Mouse (Mus musculus) adrenal gland, postnatal 4 days (tissue): ENCODE data around the gene Klhl10. TPM values are rescaled to one million over a fixed set of nuclear protein-coding genes. Genes with fewer than 3 reads are reported as not detected.

Experiments
- DNase-seq, 2 experiments: peaks; one replicate each; pipeline ENCODE4 v3.0.0; 2021 to 2022; ENCODE audit warnings: low spot score in 2 of 2, mixed read lengths in 2 of 2
- long read RNA-seq, 2 experiments: library from polyadenylated mRNA; stranded (forward); transcript quantifications; one replicate each; pipeline ENCODE4 v2.0.0; 2021
- total RNA-seq, 2 experiments: library from RNA; stranded (reverse); gene quantifications; 2 replicates each; pipeline ENCODE4 v1.2.3; 2021

Gene Klhl10
- 1 to 10 TPM; 1.5 to 2.1 TPM for total RNA-seq
- long read RNA-seq, experiment 1, partial matches to known transcripts = 0 of 2 reads
- long read RNA-seq, experiment 1, other reads (novel, unspliced or antisense) = 2 of 2 reads
- long read RNA-seq, experiment 2, partial matches to known transcripts = 1 of 3 reads
- long read RNA-seq, experiment 2, other reads (novel, unspliced or antisense) = 2 of 3 reads

- DNase-seq = no peak
Measured at GRCm38 (mm10) chr11:100441797-100442196, at the start of gene Klhl10, which contains the start of gene Nt5c3b. Gene Klhl10, plus strand, starts transcription at chr11:100441917. Gene Nt5c3b, minus strand, starts transcription at chr11:100441808.

GRCm38 (mm10) chr11:100392958-100393357, 48.8 kb upstream of the Klhl10 start:
- DNase-seq = no peak

- no peak for DNase-seq
Measured at GRCm38 (mm10) chr11:100393733-100394132, 48.0 kb upstream of the Klhl10 start.

GRCm38 (mm10) chr11:100394353-100395074, 47.2 kb upstream of the Klhl10 start:
- DNase-seq = no peak

GRCm38 (mm10) chr11:100395200-100395599, 46.5 kb upstream of the Klhl10 start:
- peak in 1 of 2 experiments; percentile 44 for DNase-seq

- DNase-seq = no peak
Measured at GRCm38 (mm10) chr11:100395861-100396631, 45.7 kb upstream of the Klhl10 start.

GRCm38 (mm10) chr11:100396886-100397599, 44.7 kb upstream of the Klhl10 start:
- no peak for DNase-seq

GRCm38 (mm10) chr11:100397600-100398389, 43.9 kb upstream of the Klhl10 start, which contains the start of gene Jup:
Gene Jup, minus strand, starts transcription at chr11:100397763.
- DNase-seq = peak; percentile 95 to 99

- DNase-seq = no peak
Measured at GRCm38 (mm10) chr11:100398517-100398916, 43.2 kb upstream of the Klhl10 start.

- DNase-seq = no peak
Measured at GRCm38 (mm10) chr11:100399320-100399719, 42.4 kb upstream of the Klhl10 start.

- no peak for DNase-seq
Measured at GRCm38 (mm10) chr11:100399727-100400538, 41.8 kb upstream of the Klhl10 start.

GRCm38 (mm10) chr11:100400842-100401241, 40.9 kb upstream of the Klhl10 start:
- DNase-seq = no peak

- no peak for DNase-seq
Measured at GRCm38 (mm10) chr11:100402240-100402639, 39.5 kb upstream of the Klhl10 start.

- DNase-seq = no peak
Measured at GRCm38 (mm10) chr11:100402682-100403081, 39.0 kb upstream of the Klhl10 start.

GRCm38 (mm10) chr11:100403445-100404134, 38.1 kb upstream of the Klhl10 start:
- DNase-seq = no peak

GRCm38 (mm10) chr11:100404456-100405074, 37.2 kb upstream of the Klhl10 start:
- DNase-seq = no peak

GRCm38 (mm10) chr11:100406273-100406672, 35.4 kb upstream of the Klhl10 start:
- DNase-seq = no peak

- no peak for DNase-seq
Measured at GRCm38 (mm10) chr11:100406995-100407705, 34.6 kb upstream of the Klhl10 start.
